Mouse (Mus musculus) cerebellum, postnatal 4 days (tissue): ENCODE results near the gene Hrc.
"Not testable (repeated sequence)": the region's sequence is repeated elsewhere in the genome, so short reads cannot be mapped to it uniquely, and the experiment has no call there.

ENCODE experiments used
- DNase-seq, 2 experiments: peaks; one replicate each; pipeline ENCODE4 v3.0.0; 2022; ENCODE audit warnings: low spot score in 2 of 2, mixed read lengths in 1 of 2

Hrc gene

DNA sequence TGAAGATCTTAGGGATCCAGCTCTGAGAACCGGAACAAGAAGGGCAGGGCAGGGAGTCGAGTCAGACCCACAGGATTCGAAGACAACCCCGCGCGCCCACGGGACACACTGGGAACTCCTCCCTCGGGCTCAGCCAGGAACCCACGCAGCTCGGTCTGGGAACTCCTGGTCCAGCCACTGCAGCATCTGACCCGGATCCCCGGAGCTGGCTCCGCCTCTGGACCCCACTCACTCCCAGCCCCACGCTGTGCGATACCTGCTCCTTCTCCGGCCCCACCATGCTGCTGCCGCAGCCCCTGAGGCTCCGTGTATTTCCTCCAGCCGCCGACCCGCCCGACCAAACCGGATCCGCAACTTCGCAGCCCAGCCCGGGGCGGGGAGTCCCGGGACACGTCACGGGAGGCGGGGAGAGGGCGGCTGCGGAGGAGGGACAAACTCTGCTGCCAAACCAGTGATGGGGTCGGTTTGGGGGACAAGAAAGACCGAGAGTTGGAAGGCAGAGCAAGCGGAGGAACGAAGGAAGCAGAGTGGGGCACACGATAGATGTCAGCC is 1.6 kb upstream of the Hrc start, which contains the start of gene Trpm4:
Gene Trpm4, minus strand, starts transcription at position 350 of the 552 bp plus-strand sequence.
- DNase-seq = peak; percentile 63 to 72

DNA sequence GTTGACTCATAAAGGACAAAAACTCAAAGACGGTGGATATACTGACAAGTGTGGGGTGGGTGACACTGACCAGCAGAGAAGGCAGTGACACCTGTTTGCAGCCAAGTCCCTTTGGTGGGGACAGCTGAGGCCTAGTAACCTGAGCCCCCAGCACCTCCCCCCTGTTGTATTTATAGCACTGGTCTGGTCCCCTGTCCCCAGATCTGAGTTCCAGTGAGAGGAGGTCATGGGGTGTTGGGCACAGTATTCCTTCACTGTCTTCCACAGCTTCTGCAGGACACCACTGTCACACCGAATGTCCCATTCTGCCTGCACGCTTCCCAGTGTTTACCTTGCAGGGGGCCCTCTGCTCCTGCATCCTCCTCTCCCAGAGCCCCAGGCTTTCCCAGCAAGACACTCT is 485 bp upstream of the Hrc start:
- DNase-seq = no peak

DNA sequence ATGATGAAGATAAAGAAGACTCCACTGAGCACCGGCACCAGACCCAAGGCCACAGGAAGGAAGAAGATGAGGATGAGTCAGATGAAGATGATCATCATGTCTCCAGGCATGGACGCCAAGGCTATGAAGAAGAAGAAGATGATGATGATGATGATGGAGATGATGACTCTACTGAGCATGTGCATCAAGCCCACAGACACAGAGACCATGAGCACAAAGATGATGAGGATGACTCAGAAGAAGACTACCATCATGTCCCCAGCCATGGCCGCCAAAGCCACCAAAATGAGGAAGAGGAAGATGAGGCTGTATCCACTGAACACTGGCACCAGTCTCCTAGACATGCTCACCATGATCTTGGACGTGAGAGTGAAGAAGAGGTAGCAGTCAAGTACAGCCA is 1.2 kb downstream of the Hrc start:
- no peak for DNase-seq

DNA sequence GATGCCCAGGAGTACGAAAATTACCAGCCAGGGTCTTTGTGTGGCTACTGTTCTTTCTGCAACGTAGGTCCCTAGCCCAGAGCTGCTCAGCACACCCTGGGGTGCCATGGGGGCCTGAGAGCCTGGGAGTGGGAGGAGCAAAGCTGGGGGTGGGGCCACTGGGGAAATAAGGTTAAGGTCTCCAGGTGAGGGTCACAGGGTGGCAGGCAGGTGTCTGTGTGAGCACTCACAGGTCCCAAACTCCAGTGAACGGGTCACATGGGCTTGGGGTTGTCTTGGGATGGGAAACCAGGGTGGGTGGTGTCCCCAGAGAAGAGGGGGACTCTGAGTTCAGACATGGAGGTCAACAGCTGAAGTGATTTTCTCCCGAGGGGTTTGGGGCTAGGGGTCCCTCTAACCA is 2.4 kb downstream of the Hrc start:
- DNase-seq = no peak

DNA sequence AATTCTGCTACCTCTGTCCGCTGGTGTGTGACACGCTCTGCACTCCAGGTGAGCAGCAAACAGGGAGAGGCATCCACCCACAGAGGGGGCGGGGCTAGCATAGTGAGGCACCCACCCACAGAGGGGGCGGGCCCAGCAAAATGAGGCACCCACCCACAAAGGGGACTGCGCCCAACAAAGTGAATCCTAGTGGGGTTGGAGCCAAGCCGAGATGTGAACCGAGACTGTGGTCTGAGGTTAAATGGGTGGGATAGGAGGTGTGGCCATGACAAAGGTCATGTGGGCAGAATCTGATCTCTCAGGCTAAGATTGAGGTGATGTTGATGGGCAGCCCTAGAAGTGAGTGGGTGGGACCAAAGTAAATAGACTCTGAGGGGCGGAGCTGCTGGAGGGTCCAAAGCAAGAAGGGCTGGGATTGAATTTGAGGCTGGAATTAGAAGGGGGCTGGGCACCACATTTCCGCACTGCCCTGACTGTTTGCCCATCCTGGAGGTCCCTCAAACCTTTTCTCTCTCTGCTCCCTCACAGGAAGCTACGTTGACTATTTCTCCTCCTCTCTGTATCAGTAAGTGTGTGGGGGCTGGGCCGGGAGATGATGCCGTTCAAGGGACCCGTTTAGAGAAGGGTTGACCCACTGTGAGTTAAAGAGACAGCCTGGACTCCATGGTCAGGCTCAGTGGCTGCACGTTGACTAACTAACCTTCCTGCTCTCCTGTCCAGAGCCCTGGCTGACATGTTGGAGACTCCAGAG is 3.2 kb downstream of the Hrc start:
- DNase-seq = no peak

DNA sequence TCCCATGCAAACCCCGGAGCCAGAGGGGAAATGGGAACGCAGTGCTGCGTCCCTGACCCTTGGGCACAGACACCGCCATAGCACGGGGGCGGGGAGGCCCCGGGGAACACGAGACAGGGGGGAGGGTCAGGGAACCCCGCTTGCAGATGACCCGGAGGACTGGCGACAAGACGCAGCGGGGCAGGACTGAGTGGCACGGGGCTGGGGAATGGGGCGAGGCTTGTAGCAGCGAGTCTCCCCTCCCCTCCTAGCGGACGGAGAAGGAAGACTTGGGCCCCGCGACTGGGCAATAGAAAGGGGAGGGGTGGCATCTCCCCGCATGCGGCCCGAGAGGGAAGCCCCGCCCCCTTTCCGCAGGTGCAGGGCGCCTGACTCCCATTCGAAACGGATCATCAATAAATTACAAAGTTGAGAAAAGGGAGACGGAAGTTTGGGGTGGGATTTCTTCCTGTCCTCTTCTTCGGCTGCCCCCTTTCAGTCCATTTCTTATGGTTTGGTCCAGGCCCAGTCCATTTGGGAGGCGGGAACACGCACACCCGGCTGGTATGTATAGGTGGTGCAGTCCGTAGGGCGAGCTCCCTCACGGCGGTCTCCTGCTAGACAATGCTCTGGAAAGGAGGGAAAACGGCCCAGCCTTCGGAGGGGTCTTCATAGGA is 4.4 kb downstream of the Hrc start:
- DNase-seq = peak in 1 of 2 experiments; percentile 72

DNA sequence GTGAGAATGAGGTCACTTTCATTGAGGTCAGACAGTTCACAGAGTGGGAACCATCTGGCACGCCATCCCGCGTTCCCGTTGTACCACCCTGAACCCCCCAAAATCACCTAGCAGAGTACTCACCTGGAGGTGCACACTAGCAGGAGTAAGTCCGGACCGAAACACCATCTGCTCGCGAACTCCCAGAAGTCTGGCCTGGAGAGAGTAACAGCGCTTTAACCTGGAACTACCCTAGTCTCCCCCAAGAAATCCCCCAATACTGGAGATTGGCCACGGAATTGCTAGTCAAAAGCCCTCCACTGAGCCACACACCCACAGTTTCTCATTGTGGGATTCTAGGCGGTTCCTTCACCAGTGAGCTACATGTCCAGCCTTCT is 5.0 kb downstream of the Hrc start:
- DNase-seq = no peak

DNA sequence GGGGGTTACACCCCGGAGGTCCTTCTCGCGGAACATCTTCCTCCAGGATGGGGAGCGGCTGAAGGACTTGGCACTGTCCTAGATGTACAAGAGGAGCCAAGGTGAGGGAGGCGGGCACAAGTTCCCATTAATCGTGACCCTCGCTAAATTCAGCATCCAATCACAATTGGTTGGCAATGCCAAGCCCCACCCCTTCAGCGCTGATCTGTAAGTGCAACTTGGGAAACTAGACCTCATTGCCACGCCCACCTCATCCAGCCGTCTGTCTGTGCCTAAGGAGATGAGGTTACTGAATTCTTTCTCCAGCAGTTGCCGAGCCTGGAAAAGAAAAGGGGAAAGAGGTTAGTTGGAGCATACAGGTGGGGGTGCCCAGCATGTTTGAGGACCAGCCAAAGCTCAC is 5.6 kb downstream of the Hrc start:
- peak in 1 of 2 experiments; percentile 30 for DNase-seq

DNA sequence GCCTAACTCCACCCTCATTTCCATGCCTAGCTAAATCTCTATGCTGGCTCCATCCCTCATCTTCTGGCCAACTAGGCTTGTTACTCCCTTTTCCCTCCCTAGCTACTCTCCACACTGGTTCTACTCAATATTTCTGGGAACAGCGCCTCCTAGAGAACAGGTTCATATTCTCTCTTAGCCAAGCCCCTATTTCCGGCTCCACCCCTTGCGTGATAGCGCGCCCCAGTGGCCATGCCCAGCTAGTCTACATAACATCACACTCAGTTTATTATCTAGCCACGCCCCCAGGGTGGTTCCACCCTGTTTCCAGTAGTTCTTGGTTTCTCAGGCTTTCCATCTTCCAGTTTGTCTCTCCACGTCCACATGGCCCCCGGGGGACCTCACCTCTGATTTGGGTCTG is 6.2 kb downstream of the Hrc start:
- DNase-seq = peak; percentile 55 to 84

DNA sequence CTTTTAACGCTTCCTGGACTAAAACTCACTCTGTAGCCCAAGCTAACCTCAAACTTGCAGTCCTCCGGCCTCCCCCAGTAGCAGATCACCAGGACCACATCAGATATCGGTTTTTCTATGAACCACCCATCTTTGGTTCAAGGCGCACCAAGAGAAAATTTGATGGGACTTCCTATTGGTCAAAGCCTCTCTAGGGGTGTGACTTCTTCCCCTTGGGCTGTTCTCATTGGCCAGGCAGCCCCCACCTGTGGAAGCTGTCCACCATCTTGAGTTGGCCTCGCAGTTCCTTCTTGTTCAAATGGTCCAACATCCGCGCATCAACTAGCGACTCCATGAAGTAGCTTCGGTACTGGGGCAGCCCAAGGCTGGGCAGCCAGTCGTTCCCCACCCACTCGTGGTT is 7.0 kb downstream of the Hrc start:
- DNase-seq = no peak

DNA sequence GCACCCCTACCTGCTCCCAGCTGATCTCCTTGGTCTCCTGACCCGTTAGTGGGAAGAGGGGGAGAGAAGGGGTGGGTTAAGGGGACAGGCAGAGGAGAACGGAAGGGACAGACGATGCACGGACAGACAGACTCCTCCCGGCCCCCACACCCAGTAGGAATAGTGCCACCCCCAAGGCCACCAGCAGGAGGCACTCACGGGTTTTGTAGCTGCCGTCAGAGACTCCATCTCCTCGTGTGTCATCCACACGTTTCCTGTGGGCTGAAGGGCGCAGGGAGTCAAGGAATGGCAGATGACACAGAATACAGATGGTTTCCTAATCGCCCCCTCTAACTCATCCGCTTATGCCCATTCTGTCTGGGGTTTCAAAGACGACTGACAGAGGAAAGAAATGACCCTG is 8.5 kb downstream of the Hrc start:
- no peak for DNase-seq

DNA sequence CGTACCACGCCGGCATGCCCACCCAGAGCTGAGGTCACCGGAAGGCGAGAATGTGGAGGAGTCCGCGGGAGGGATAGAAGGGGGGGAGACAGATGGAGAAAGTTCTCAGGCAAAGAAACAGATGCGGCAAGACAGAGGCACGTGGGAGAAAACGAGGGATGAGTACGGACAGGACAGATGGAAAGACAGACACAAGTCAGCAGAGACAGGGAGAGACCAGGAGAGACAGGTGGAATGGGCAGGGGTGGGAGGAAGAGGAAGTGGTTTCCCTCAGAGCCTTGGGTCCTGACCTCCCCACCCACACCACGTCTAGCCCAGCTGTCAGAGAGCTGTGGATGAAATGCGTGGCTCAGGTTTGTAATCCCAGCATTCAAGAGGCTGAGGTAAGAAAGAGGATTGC is 11.8 kb downstream of the Hrc start:
- no peak for DNase-seq

DNA sequence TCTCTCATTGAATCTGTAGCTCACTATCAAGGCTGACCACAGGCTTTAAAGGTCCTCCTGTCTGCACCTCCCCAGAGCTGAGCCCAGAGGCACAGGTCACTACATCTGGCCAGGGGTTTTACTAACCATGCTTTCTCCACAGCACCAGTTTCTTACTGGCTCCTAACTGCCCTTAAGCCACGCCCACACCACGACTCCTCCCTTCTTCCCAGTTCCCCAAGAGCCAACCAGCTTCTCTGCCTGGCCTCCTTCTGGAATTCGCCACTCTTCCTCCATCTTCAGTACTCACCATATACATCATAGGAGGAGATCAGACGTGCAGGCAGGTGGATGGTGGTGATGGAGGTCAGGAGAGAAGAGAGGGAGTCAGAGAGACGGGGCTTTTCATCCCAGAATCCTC is 18.0 kb downstream of the Hrc start:
- no peak for DNase-seq

DNA sequence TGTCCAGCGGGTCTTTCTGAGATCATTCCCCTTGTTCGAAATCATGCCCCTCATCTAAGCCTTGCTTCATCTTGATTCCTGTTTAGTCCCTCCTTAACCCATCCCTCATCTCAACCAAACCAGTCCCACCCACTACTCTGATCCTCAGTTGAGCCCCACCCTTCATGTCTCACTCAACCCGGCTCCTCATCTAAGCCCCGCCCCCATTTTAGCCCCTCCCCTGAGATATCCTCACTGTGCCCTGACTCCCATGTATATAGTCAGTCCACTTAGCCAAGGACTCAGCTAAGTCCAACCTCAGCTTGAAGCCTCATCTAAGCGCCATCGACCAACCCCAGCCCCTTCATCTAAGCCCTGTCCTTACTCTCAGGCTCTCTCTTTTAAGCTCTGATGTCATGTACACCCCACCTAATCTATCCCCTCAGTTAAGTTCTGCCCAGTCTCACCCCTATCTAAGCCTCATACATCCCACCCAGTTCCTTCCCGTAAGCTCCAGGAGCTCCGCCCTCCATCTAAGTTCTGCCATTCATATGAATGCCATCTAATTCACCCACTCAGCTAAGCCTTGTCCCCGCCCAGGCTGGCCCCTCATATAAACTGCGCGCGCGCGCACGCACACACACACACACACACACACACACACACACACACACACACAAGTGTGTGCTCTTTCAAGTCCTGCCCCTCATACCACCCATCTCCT is 20.4 kb downstream of the Hrc start:
- DNase-seq = no peak

DNA sequence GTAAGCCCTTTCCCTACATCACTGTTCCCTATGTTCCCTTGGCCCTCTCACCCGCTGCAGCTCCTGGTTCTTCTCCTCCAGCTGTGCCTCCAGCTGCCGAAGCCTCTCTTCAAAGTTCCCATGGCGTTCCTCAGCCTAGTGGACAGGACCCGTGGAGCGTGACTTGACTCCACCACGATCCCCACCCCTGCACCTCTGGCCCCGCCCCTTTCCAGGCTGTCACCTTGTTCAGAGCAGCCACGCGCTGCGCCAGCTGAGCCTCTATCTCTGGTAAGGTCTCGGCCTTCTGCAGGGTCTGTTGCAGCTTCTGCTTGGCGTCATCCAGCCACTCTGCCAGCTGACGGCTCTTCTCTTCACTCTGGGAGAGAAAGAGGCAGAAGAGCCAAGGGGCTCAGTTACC is 21.0 kb downstream of the Hrc start:
- DNase-seq = no peak

DNA sequence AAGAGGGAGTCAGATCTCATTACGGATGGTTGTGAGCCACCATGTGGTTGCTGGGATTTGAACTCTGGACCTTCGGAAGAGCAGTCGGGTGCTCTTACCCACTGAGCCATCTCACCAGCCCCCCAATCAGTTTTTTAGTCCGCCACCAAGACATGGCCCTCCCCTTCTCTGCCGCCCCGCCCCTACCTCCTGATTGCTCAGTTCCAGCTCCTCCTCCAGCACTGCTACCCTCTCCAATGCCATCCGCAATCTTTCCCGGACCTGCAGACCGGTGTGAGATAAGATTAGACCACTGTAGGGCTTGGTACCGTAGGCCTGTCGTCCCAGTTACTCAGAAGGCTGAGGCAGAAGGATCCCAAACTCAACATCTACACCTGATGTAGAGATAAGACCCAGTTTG is 24.0 kb downstream of the Hrc start:
- not testable (repeated sequence) for DNase-seq

DNA sequence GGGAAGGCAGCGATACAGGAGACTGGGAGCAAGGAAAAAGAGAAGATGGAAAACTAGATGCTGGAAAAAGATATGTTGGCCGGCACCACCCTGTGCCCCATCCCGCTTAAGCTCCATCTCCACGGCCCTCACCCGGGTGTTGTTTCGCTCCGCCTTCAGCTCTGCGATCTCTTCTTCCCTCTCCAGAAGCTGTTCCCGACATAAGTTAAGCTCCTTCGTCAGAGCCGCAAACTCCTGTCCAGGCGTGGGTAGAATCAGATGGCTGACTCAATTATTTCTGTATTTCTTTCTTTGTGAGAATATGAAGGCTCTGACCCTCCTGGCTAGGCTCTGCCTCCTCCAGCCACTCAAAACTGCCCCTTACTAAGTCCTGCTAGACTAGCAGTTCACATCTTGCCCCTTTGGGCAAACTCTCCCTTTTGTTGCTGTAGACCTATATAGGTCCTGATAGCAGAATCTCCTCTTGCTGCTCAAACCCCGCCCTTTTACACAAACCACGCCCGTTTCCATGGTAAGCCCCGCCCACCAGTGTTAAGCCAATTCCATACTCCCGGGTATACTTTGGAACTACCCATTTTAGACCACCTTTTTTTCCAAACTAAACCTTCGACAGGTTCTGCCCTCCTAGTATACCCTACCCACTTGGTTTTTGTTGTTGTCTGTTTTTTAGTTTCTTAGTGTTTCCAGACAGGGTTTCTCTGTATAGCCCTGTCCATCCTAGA is 25.5 kb downstream of the Hrc start:
- no peak for DNase-seq

DNA sequence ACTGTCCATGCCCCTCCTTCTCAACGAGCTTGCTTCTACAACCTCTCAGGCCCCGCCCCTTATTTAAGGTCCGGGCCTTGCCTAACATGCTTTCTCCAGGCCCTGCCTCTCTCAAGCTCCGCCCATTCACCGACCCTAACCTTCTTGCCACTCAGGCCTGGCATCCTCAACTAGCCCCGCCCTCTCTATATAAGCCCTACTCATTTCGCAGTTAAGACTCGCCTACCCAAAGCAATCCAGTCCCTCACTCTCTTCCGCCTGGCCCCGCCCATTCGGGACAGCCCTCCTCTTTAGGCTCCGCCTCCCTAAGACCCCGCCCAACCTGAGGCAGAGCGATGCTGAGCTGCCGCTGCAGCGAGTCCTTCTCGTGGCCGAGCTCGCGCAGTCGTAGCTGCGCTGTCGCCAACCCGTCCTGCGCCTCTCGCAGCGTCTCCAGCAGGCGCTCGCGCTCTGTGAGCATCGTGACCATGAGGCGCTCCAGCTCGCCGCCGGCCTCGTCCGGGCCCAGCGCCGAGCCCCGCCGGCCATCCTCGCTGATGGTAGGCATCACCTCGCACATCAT is 26.2 kb downstream of the Hrc start:
- DNase-seq = peak; percentile 58 to 84

DNA sequence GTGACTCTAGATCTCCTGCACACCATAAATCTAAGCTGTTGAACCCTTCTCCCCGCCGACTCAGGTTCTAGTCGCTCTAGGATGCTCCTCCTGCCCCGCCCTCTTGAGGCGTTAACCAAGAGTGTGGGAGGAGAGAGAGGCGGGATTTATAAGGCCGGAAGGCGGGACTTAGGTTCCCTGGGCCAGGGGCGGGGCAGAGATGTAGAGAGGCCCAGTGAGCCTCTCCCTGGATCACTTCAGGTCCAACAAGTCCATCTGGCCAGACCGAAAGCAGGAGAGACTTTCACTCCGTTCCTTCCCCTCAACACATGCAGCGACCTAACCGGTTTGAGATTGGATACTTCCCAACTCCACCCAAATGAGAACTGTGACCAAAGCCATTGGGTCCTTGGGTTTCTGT is 27.7 kb downstream of the Hrc start:
- DNase-seq = no peak

DNA sequence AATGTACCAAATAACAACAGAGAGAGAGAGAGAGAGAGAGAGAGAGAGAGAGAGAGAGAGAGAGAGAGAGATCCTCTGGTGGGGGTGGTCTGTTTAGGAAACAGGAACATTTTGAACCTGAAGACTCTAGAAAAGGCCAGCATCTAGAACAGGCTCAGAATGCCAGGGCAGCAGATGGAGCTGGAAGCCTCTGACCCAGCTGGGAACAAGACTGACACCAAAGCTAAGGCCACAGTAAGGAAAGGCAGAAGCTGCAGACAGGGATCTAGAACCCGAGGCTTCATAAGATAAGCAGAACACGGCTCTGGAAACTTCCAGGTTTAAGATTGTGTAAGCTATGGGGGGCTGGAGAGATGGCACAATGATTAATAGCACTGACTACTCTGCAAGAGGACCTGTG is 28.9 kb downstream of the Hrc start:
- no peak for DNase-seq
